Mouse (Mus musculus): ENCODE measurements around the gene Pick1. TPM values are rescaled to one million over a fixed set of nuclear protein-coding genes. Genes with fewer than 3 reads are reported as not detected.

Gene Pick1
- 76.8 and 78.4 TPM in 2 replicates for polyA plus RNA-seq (2012; rRNA removed)

DNA sequence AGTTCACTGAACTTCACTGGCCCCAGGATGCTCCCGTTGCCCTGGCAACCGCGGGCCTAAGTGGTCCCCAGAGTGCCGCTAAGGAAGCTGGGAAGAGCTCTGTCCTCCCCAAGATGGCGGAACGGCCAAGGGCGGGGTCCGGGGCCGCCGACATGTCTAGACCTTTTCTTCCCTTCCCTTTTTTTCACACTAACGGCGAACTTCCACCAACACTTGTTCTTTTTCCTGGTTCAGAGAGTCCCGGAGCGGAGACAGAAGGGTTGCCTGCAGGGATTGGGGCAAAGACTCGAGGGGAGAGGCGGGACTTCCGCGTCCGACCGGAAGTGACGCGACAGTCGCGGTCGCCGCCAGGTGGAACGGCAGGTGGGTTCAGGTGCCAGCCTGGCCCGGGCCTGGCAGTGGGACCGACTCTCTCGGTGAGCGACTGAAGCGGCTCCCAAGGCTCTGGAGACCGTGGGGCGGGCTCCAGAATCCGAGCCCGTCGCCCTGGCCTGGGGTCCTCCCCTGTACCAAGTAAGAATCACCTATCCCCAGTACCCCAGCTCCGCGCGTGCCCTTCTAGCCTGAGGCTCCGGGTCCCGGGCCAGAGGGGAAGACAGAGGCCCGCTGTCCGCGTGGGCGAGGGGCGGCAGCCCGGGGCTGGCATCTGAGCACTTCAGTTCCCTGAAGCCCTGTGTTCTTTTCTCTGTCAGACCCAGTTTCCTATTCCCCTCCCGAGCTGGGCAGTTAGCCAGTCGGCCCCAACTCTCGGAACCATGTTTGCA lies at the start of gene Pick1, which contains the start of gene Gm49486:
Gene Pick1 (plus strand): TSS at position 116 of the 764 bp plus-strand sequence.
Gene Gm49486 (plus strand): TSS at position 334 of the 764 bp plus-strand sequence.
- TF ChIP-seq CTCF (IDR thresholded peaks at IDR 0.05; ENCODE audit: control insufficient read depth, insufficient read depth, insufficient replicate concordance, low read depth, low read length): no peak
- peak; percentile 89 for TF ChIP-seq POLR2A (IDR thresholded peaks at IDR 0.05; ENCODE audit: control insufficient read depth, low read depth, low read length)
- no peaks in the 10 kb centered on the region for H3K27me3 ChIP-seq (ENCODE audit: control insufficient read depth, insufficient read depth, low read length)
- H3K4me3 ChIP-seq (ENCODE audit: control insufficient read depth, low read depth, low read length): peak within 1 kb of the TSS; percentile 88
- peaks cover 12% of the 10 kb centered on the region for H3K4me1 ChIP-seq (ENCODE audit: control insufficient read depth, insufficient read depth, low read length)
- peak within 1 kb of the TSS; percentile 95 for H3K27ac ChIP-seq (ENCODE audit: control insufficient read depth, insufficient read depth, low read depth, low read length)
- H3K36me3 ChIP-seq (ENCODE audit: control insufficient read depth, insufficient read depth, low read length): peaks cover 3% of the 10 kb centered on the region

DNA sequence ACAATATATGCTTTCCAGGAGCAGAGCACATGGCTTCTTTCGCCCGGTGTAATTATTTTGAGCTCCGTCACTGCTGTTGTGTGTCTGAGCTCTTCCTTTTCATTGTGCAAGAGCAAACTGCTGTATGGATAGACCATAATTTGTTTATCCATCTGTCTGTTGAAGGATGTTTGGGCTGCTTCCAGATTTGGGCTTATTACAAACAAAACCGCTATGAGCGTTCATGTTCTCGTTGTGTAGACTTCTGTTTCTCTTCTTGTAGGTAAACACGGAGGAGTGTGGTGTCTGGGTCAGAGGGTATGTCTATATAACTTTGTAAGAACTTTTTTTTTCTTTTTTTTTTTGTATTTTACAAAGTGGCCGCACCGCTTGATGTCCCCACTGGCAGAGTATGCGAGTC lies 43.8 kb upstream of the Pick1 start:
- Histone ChIP-seq H3K27ac (ENCODE audit: control insufficient read depth, insufficient read depth, low read depth, low read length) (no peak overlapping the region), H3K4me1 (ENCODE audit: control insufficient read depth, insufficient read depth, low read length) (no peaks in the 10 kb centered on the region), H3K27me3 (ENCODE audit: control insufficient read depth, insufficient read depth, low read length) (no peaks in the 10 kb centered on the region), H3K36me3 (ENCODE audit: control insufficient read depth, insufficient read depth, low read length) (no peaks in the 10 kb centered on the region), H3K4me3 (ENCODE audit: control insufficient read depth, low read depth, low read length) (no peak overlapping the region)
- no peak for TF ChIP-seq POLR2A (IDR thresholded peaks at IDR 0.05; ENCODE audit: control insufficient read depth, low read depth, low read length)
- TF ChIP-seq CTCF (IDR thresholded peaks at IDR 0.05; ENCODE audit: control insufficient read depth, insufficient read depth, insufficient replicate concordance, low read depth, low read length): no peak

DNA sequence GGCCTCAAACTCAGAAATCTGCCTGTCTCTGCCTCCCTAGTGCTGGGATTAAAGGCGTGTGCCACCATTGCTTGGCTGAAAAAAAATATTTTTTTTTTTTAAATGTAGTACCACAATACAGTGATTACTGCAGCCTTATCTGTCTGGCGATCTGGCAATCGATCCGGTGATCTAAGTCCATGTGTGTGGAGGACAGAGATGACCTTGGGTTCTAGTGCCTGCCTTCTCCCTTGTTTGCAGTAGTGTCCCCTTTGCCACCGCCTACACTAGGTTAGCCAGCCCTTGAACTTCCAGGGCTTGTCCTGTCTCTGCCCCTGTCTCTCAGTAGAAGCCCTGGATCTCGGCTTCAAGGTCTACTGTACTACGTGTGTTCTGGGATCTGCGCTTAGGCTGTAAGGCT lies 41.2 kb upstream of the Pick1 start:
- Histone ChIP-seq H3K36me3 (ENCODE audit: control insufficient read depth, insufficient read depth, low read length) (no peaks in the 10 kb centered on the region), H3K27me3 (ENCODE audit: control insufficient read depth, insufficient read depth, low read length) (no peaks in the 10 kb centered on the region), H3K27ac (ENCODE audit: control insufficient read depth, insufficient read depth, low read depth, low read length) (no peak overlapping the region), H3K4me1 (ENCODE audit: control insufficient read depth, insufficient read depth, low read length) (no peaks in the 10 kb centered on the region), H3K4me3 (ENCODE audit: control insufficient read depth, low read depth, low read length) (no peak overlapping the region)
- TF ChIP-seq POLR2A (IDR thresholded peaks at IDR 0.05; ENCODE audit: control insufficient read depth, low read depth, low read length) (no peak), CTCF (IDR thresholded peaks at IDR 0.05; ENCODE audit: control insufficient read depth, insufficient read depth, insufficient replicate concordance, low read depth, low read length) (no peak)

DNA sequence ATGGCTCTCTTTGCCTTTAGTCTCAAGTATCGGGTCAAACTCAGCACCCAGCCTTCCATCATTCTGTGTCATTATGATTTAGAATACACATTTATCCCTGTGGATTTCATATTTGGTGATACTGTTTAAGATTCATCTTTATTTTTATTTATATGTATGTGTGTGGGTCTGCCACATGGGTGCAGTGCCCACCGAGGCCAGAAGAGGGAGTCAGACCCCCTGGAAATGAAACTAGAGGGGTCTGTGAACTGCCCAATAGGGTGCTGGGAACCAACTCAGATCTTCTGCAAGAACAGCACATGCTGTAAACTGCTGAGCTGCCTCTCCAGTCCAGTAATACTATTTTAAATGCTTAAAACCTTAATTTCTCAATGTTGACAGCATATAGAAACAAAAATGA lies 37.5 kb upstream of the Pick1 start:
- no peak overlapping the region for H3K27ac ChIP-seq (ENCODE audit: control insufficient read depth, insufficient read depth, low read depth, low read length)
- no peaks in the 10 kb centered on the region for H3K36me3 ChIP-seq (ENCODE audit: control insufficient read depth, insufficient read depth, low read length)
- H3K4me1 ChIP-seq (ENCODE audit: control insufficient read depth, insufficient read depth, low read length): no peaks in the 10 kb centered on the region; the same call in 1 of the 2 replicates
- no peak for TF ChIP-seq POLR2A (IDR thresholded peaks at IDR 0.05; ENCODE audit: control insufficient read depth, low read depth, low read length)
- no peak for TF ChIP-seq CTCF (IDR thresholded peaks at IDR 0.05; ENCODE audit: control insufficient read depth, insufficient read depth, insufficient replicate concordance, low read depth, low read length)
- H3K4me3 ChIP-seq (ENCODE audit: control insufficient read depth, low read depth, low read length): no peak overlapping the region
- H3K27me3 ChIP-seq (ENCODE audit: control insufficient read depth, insufficient read depth, low read length): no peaks in the 10 kb centered on the region

DNA sequence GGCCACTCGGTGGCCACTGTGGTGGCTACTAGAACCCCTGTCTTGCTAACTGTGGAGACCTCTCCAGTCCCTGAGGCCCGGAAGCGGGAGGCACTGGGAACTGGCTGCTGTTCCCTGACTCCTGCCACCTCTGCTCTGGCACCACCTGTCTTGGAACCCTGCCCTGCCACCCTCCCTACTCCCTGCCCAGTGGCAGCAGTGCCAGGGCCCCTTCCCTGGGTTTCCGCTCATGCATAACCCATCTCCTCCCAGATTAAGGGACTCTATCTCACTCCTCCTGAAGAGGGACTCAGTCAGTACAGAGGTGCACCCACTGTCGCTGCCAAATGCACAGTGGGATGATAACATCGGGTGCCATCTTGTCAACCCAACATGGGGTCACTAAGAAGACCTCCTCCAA lies 36.5 kb upstream of the Pick1 start:
- no peak overlapping the region for H3K27ac ChIP-seq (ENCODE audit: control insufficient read depth, insufficient read depth, low read depth, low read length)
- H3K27me3 ChIP-seq (ENCODE audit: control insufficient read depth, insufficient read depth, low read length): no peaks in the 10 kb centered on the region
- H3K4me3 ChIP-seq (ENCODE audit: control insufficient read depth, low read depth, low read length): no peak overlapping the region
- no peaks in the 10 kb centered on the region for H3K36me3 ChIP-seq (ENCODE audit: control insufficient read depth, insufficient read depth, low read length)
- H3K4me1 ChIP-seq (ENCODE audit: control insufficient read depth, insufficient read depth, low read length): no peaks in the 10 kb centered on the region; the same call in 1 of the 2 replicates
- TF ChIP-seq CTCF (IDR thresholded peaks at IDR 0.05; ENCODE audit: control insufficient read depth, insufficient read depth, insufficient replicate concordance, low read depth, low read length) (no peak), POLR2A (IDR thresholded peaks at IDR 0.05; ENCODE audit: control insufficient read depth, low read depth, low read length) (no peak)

DNA sequence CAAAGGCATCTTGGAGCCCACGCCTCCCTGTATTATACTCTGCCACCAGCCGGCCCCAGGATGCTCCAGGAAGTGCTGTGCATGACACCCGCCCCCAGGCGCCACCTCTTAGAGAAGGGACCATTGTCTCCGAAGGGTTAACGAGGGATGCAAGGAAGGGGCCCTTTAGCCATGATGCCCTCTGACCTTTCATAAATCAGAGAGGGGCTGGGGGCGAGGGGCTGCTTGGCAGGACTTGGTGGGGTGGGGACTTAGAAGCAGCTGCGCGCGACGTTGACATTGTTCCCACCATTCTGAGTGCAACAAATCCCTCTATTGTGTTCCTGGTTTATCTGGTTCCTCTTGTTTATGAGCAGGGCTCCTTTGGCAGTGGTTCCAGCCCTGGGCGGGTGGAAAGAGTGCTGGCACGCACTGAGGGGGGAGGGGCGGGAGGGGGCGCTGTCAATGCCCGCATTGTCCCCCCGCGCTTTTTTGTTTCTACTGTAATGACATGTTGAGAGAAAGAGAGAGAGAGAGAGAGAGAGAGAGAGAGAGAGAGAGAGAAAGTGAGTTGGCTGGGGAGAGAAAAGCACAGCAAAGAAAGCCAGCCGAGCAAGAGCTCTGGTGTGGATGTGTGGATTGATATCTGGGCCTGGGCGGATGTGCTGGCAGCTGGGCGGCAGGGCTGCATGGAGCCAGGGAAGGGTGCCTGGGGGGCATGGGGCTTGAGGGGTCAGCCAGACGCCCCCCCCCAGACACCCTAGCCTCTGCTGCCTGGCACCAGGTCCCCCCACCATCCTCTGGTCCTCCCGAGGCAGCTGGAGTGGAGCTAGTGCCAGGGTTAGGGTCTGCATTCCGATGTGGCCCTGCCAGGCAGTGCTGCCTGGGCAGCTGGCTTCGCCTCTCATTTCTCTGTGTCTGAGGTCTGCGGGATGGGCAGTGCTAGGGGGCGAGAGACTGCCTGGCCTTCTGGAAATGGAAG lies 35.8 kb upstream of the Pick1 start:
- H3K4me1 ChIP-seq (ENCODE audit: control insufficient read depth, insufficient read depth, low read length): no peaks in the 10 kb centered on the region; the same call in 1 of the 2 replicates
- H3K27ac ChIP-seq (ENCODE audit: control insufficient read depth, insufficient read depth, low read depth, low read length): no peak overlapping the region
- H3K27me3 ChIP-seq (ENCODE audit: control insufficient read depth, insufficient read depth, low read length): no peaks in the 10 kb centered on the region
- no peaks in the 10 kb centered on the region for H3K36me3 ChIP-seq (ENCODE audit: control insufficient read depth, insufficient read depth, low read length)
- H3K4me3 ChIP-seq (ENCODE audit: control insufficient read depth, low read depth, low read length): no peak overlapping the region
- no peak for TF ChIP-seq CTCF (IDR thresholded peaks at IDR 0.05; ENCODE audit: control insufficient read depth, insufficient read depth, insufficient replicate concordance, low read depth, low read length)
- no peak for TF ChIP-seq POLR2A (IDR thresholded peaks at IDR 0.05; ENCODE audit: control insufficient read depth, low read depth, low read length)

DNA sequence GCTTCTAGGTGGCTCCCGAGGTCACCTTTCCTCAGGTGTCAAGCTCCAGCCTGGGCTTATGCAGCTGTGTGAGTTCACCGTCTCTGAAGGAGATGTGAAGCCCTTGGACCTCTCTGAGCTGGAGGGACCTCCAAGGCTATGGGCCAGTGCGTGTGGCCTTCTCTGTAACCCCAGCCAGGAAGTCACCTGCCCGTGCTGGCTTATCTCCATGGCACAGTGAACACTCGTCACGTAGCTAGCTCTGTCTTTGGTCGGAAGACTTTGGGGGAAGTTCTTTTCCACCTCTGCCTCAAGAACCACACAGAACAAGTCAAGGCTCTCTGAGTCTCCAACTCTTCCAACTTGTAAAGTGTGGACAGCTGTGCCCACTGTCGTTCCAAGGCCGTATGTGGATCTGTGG lies 34.9 kb upstream of the Pick1 start:
- no peaks in the 10 kb centered on the region; the same call in 1 of the 2 replicates for H3K4me1 ChIP-seq (ENCODE audit: control insufficient read depth, insufficient read depth, low read length)
- H3K27ac ChIP-seq (ENCODE audit: control insufficient read depth, insufficient read depth, low read depth, low read length): no peak overlapping the region
- no peak for TF ChIP-seq CTCF (IDR thresholded peaks at IDR 0.05; ENCODE audit: control insufficient read depth, insufficient read depth, insufficient replicate concordance, low read depth, low read length)
- no peak for TF ChIP-seq POLR2A (IDR thresholded peaks at IDR 0.05; ENCODE audit: control insufficient read depth, low read depth, low read length)
- no peaks in the 10 kb centered on the region for H3K36me3 ChIP-seq (ENCODE audit: control insufficient read depth, insufficient read depth, low read length)
- no peaks in the 10 kb centered on the region for H3K27me3 ChIP-seq (ENCODE audit: control insufficient read depth, insufficient read depth, low read length)
- H3K4me3 ChIP-seq (ENCODE audit: control insufficient read depth, low read depth, low read length): no peak overlapping the region

All from testis, adult 2 months (tissue).